Mouse (Mus musculus) kidney, postnatal 25 days (tissue): ENCODE results near the gene Nup98.

Source experiments
- DNase-seq, 2 experiments: peaks; one replicate each; pipeline ENCODE4 v3.0.0; 2021; ENCODE audit warnings: mixed read lengths in 2 of 2

Nup98 gene

DNA sequence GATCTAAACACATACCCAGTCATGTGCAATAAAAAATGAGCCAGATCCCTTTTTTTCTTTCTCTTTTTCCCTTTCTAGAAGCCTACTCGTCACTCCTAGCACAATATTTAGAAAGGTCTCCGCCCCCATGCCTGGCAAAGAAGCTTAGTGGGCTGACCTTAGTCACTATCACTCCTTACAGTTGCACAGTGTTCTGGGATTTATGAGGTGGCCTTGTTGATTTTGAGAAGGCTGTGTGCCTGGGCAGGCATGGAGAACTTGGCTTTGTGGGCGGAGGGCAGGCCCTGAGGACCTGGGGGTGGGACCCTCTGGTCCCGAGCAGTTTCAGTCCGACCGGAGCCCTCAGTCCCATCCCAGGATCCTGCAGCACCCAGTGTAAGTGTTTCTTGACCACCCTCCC is 19.8 kb upstream of the Nup98 start:
- no peak for DNase-seq

GRCm38 (mm10) chr7:102228049-102228670 is 18.2 kb upstream of the Nup98 start:
- no peak for DNase-seq

DNA sequence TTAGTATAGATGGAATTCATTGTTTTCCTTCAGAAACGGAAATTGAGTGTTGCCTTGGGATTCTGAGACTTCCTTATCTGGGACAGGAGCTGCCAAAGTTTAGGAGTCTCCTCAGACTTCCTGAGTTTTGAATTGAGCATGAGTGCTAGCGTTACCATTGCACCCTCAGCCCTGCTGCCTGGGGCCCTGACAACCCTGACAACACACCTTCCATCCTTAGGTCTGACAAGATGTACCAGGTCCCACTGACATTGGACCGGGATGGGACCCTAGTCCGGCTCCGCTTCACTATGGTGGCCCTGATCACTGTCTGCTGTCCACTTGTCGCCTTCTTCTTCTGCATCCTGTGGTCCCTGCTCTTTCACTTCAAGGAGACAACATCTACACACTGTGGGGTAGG is 16.1 kb upstream of the Nup98 start:
- no peak for DNase-seq

DNA sequence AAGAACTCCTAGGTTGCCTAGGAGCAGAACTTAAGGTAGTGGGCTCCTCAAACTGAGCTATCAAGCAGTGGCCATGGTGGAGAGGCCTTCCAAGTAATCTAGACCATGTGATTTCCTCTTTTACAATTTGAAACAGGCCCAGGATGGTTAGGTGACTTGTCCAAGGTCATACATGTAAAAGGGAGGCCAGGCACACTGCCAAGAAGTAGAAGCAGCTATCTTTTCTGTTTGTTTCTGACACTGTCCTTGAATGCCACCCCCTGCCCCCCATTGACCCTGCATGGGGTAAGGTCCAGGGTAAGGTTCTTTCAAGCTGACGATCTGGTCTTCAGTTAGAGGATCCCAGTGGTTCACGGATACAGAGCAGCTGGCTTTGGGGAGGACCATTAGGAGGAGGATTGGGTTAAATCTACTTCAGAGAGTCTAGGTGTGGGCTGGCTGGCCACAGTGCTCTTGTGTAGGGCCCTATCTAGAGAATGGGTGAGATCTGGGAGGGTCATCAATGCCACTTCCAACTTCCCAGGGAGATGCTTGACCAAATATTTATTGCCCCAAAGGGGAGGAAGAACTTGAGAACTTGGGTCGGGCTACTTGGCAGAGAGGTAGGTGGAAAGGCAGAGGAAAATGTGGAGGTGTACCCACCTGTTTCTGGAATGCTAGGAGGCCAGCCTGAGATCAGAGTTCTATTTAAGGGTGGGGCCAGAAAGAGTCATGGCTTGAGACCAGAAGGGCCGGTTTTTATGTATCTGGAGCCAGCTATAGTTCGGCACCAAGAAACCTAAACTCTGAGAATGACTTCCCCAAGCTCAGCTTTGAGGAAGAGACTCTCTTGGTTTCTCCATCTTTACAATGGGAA is 14.1 kb upstream of the Nup98 start:
- peak in 1 of 2 experiments; percentile 29 for DNase-seq

- DNase-seq: peak; percentile 82 to 86
These were observed 13.0 kb upstream of the Nup98 start for GRCm38 (mm10) chr7:102222830-102223556.

DNA sequence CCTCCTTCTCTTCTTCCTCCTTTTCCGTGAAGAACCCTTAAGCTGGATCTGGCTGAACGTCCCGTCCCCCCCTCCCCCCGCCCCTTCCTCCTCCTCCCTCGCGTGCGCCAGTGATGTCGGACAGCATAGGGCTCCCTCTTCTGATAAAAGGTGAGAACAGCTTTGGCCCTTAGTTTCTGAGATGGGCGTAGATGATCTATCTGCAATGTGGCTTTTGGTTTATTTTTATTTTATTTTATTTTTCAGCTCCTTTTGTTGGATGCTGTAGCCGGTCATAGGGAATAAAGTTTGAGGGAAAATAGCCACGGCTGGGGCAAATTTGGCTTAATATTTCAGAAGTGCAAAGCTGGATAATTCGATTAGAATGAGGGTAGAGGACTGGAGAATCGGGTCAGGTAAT is 12.4 kb upstream of the Nup98 start:
- DNase-seq: peak; percentile 56 to 71

DNA sequence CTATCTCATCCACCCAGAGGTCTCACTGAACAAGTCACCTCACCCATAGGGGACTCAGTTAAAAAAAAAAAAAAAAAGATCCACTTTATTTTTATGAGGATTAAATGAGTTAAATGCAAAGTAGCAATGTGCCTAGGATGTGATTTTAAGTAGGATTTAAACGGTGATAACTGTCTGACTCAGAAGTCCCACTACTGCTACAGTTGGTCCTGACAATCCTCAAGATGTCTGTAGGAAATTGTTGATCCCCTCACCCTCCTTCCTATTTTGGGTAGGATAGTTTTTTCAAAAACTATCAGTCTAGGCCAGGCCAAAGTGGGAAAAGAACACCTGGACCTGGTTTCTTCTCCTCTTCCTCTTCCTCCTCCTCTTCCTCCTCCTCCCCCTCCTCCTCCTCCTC is 11.9 kb upstream of the Nup98 start:
- DNase-seq: no peak

- DNase-seq: no peak
These were observed 1.1 kb upstream of the Nup98 start for GRCm38 (mm10) chr7:102211071-102211470.

- no peak for DNase-seq
These were observed 1.1 kb downstream of the Nup98 start for GRCm38 (mm10) chr7:102208806-102209363.

- no peak for DNase-seq
These were observed 4.3 kb downstream of the Nup98 start for GRCm38 (mm10) chr7:102205646-102206045.

- no peak for DNase-seq
These were observed 5.6 kb downstream of the Nup98 start for GRCm38 (mm10) chr7:102204296-102204857.

DNA sequence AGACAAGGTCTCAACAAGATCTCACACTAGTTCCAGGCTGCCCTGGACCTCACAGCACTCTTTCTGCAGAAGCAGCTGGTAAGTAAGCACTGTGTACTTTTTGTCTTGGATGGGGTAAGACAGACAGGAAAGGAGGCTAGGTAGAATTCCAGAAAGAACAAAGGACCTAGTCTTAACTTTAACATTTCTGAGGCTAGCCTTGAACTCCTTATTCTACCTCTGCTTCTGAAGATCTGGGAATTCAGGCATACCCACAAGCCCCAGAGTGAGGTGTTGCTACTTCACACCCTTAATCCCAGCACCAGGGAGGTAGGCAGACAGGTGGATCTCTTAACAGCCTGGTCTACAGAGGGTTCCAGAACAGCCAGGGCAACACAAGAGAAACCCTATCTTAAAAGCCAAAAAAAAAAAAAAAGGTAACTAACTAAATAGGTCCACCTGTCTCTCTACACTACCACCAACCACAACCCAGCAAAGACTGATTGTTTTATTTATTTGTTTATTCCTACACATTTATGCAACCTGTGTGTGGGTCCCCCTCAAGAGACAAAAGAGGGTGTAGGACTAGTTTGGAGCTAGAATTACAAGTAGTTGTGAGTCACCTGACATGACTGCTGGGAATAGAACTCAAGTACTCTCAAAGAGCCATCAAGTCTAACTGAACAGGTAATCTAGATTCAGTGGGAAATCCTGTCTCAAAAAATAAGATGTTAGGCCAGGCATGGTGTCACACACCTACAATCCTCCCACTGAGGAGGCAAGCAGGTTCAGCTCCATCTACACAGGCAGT is 8.8 kb downstream of the Nup98 start:
- no peak for DNase-seq

DNA sequence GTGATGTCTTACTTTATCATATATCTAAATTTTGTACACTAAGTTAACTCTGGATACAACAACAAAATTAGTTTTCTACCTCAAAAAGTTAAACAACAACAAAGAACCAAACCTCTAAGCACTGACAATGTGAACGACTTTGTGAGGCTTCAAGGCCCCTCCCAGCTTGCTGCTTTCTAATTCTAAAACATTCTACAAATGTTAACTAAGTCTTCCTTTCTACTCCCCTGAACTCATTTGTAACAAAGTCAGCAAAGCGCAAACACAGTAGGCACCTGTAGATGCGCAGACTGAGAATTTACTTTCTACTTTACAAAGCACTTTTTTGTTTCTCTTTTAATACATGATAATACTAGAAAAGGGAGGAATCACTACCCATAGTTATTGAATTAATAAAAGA is 9.4 kb downstream of the Nup98 start:
- no peak for DNase-seq

GRCm38 (mm10) chr7:102192356-102192755 is 17.6 kb downstream of the Nup98 start:
- DNase-seq: no peak

- DNase-seq: no peak
These were observed 26.1 kb downstream of the Nup98 start for GRCm38 (mm10) chr7:102183849-102184248.

- no peak for DNase-seq
These were observed 39.7 kb downstream of the Nup98 start for GRCm38 (mm10) chr7:102170300-102170699.

DNA sequence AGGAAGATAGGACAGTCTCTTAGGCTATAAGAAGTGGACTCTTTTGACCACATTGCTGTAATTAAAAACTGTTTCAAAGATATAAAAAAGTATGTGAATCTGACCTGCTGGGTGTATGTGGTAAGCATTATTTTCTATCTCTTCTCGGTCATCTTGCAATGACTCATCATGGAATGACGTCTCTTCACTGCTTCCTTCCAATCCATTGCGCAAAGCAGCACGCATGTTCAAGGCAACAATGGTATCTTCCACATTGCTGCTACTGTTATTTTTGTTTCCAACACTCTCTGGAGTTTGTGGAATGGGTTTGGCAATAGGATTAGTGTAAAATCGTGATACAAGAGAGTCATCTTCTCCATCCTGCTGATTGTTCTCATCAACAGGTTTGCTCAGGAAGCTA is 56.3 kb downstream of the Nup98 start:
- no peak for DNase-seq

GRCm38 (mm10) chr7:102137898-102138297 is 72.1 kb downstream of the Nup98 start:
- no peak for DNase-seq

DNA sequence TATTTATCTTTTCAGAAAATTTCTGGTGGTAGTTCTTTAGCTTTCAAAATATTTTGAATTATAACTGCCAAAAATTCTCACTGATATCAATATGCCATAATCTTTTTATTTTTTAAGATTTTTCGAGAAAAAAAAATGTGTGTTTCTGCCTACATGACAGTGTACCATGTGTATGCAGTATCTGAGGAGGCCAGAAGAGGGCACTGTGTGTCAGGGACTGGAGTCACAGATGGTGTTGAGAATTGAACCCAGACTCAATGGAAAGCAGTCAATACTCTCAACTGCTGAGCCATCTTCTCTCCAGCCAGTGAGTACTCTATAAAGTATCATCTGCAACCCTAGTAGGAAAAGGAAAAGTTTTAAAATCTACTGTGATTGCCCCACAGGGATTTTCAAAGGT is 72.5 kb downstream of the Nup98 start:
- DNase-seq: peak in 1 of 2 experiments; percentile 61

GRCm38 (mm10) chr7:102132395-102132794 is 77.6 kb downstream of the Nup98 start:
- DNase-seq: peak in 1 of 2 experiments; percentile 31

- DNase-seq: no peak
These were observed 89.7 kb downstream of the Nup98 start for GRCm38 (mm10) chr7:102120326-102120725.

DNA sequence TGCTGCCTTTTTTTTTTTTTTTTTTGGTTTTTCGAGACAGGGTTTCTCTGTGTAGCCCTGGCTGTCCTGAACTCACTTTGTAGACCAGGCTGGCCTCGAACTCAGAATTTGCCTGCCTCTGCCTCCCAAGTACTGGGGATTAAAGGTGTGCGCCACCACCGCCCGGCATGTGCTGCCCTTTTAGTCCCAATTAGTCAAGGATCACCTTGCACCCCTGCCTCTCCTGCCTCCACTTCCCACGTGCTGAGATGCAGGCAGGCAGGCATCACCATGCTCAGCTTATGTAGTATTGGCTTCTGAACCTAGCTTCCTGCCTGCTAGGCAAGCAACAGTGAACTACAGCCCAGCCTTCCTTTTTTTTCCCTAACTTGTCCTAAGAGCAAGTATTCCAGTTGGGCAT is 92.6 kb downstream of the Nup98 start:
- DNase-seq: no peak
